Mouse (Mus musculus): ENCODE data around the gene Nfe2l2. TPM values are rescaled to one million over a fixed set of nuclear protein-coding genes. Genes with fewer than 3 reads are reported as not detected.
A peak's percentile ranks its signal among the peaks of the same experiment; 100 is the strongest.

Gene Nfe2l2
- polyA plus RNA-seq, 1 experiment, result 74.1 TPM

DNA sequence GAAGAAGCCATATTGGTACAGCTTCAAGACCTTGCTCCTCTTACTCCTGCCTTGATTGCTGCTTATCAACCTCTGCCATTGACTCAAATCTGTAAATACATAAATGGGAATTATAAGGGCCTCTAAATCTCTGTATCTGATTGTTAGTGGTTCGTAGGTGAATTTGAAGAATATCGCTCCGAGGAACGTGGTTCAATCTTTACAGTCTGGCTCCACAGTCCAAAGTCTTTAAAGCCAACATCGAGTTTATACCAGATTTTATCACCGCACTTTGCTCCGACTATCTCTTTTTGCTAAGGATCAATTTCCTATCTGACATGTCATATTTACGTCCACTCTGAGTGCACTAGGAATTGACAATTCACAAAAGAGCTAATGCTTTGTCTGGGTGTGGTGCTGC is 19.0 kb upstream of the Nfe2l2 start:
- no peak for TF ChIP-seq SRF (IDR thresholded peaks at IDR 0.05; ENCODE audit: control insufficient read depth, insufficient read length, low read depth)
- TF ChIP-seq TCF3 (IDR thresholded peaks at IDR 0.05; ENCODE audit: insufficient read length, low read depth), result no peak
- TF ChIP-seq USF1 (IDR thresholded peaks at IDR 0.05; ENCODE audit: low read depth), result no peak
- no peak for TF ChIP-seq MYOD1 (IDR thresholded peaks at IDR 0.05; ENCODE audit: control insufficient read depth in 1 of 3, insufficient read length in 2 of 3, low read depth in 2 of 3)
- no peak for TF ChIP-seq REST (IDR thresholded peaks at IDR 0.05; ENCODE audit: insufficient read depth, insufficient read length)
- TF ChIP-seq TCF12 (IDR thresholded peaks at IDR 0.05; ENCODE audit: insufficient read depth, poor library complexity, severe bottlenecking), result no peak
- no peak for TF ChIP-seq MAX (IDR thresholded peaks at IDR 0.05; ENCODE audit: low read depth)
- Histone ChIP-seq H3K79me2 (ENCODE audit: control insufficient read depth, insufficient read depth) (no peaks in the 10 kb centered on the region), H3K4me3 (no peak overlapping the region), H3K4me2 (ENCODE audit: low read depth) (no peak overlapping the region), H3K27me3 (ENCODE audit: control insufficient read depth, insufficient read depth, insufficient read length) (no peaks in the 10 kb centered on the region), H3ac (ENCODE audit: control insufficient read depth, insufficient read length) (no peak overlapping the region), H3K36me3 (ENCODE audit: control insufficient read depth, insufficient read depth) (no peaks in the 10 kb centered on the region)

DNA sequence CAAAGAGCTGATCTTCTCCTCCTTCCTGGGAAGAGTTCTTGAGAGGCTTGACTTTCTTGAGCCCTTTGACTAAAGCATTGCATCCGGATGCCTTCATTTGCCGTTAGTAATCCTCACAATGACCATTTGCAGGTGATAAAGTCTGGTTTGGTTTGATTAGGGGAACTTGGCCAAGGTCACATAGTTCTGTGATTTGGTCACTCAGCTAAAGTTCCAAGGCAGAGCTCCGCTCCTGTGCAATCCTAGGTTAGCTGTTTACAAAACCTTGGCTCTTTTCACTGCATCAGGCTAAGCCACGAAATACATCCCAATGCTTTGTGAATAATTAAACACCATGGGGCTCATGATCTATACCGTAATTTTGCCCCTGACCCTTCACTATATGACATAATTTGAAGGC is 18.5 kb upstream of the Nfe2l2 start:
- Histone ChIP-seq H3K4me2 (ENCODE audit: low read depth) (no peak overlapping the region), H3ac (ENCODE audit: control insufficient read depth, insufficient read length) (no peak overlapping the region), H3K36me3 (ENCODE audit: control insufficient read depth, insufficient read depth) (no peaks in the 10 kb centered on the region), H3K27me3 (ENCODE audit: control insufficient read depth, insufficient read depth, insufficient read length) (no peaks in the 10 kb centered on the region), H3K79me2 (ENCODE audit: control insufficient read depth, insufficient read depth) (no peaks in the 10 kb centered on the region), H3K4me3 (no peak overlapping the region)
- TF ChIP-seq POLR2A (IDR thresholded peaks at IDR 0.05; ENCODE audit: insufficient read length, low read depth) (no peak), MAX (IDR thresholded peaks at IDR 0.05; ENCODE audit: low read depth) (no peak), MYOD1 (IDR thresholded peaks at IDR 0.05; ENCODE audit: control insufficient read depth in 1 of 3, insufficient read length in 2 of 3, low read depth in 2 of 3) (no peak), USF1 (IDR thresholded peaks at IDR 0.05; ENCODE audit: low read depth) (no peak), E2F4 (IDR thresholded peaks at IDR 0.05; ENCODE audit: insufficient read depth) (no peak), POLR2AphosphoS2 (IDR thresholded peaks at IDR 0.05; ENCODE audit: insufficient read length, low read depth) (no peak), MYOG (IDR thresholded peaks at IDR 0.05; ENCODE audit: control insufficient read depth in 1 of 3, insufficient read depth in 1 of 3, insufficient read length in 2 of 3, low read depth in 2 of 3) (no peak), TCF3 (IDR thresholded peaks at IDR 0.05; ENCODE audit: insufficient read length, low read depth) (no peak), TCF12 (IDR thresholded peaks at IDR 0.05; ENCODE audit: insufficient read depth, poor library complexity, severe bottlenecking) (no peak), REST (IDR thresholded peaks at IDR 0.05; ENCODE audit: insufficient read depth, insufficient read length) (no peak), SRF (IDR thresholded peaks at IDR 0.05; ENCODE audit: control insufficient read depth, insufficient read length, low read depth) (no peak)

DNA sequence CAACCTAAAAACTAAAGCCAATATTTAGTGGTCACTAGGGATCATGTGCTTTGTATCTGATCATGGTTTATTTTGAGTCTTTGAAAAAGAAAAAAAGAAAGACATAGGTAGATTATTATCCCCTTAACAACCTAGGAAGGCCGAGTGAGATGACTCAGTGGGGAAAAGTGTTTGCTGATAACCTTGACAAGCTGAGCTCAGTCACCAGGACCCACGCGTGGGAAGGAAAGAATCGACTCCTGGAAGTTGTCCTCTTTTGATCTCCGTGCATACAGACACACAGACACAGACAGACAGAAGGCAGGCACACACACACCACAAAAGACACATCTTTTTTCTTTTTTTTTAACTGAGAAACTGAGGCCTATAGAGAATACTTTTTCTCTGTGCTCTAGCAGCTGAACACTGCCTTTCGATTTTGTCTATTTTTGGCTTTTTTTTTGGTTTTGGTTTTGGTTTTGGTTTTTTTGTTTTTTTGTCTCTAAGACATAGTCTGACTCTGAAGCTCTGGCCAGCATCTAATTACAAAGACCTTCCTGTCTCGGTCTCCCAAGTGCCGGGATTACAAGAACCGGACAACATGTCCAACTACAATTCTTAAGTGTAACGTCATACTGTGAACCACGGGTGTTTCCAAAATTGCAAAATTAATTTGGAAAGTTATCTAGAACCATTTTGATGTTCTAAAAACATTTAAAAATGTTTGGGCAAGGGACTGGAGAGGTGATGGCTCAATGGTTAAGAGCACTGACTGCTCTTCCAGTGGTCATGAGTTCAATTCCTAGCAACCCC is 16.0 kb upstream of the Nfe2l2 start:
- TF ChIP-seq REST (IDR thresholded peaks at IDR 0.05; ENCODE audit: insufficient read depth, insufficient read length) (no peak), POLR2A (IDR thresholded peaks at IDR 0.05; ENCODE audit: insufficient read length, low read depth) (no peak), CEBPB (IDR thresholded peaks at IDR 0.05; ENCODE audit: insufficient read depth, poor library complexity, severe bottlenecking) (no peak), MYOG (IDR thresholded peaks at IDR 0.05; ENCODE audit: control insufficient read depth in 1 of 3, insufficient read depth in 1 of 3, insufficient read length in 2 of 3, low read depth in 2 of 3) (no peak), POLR2AphosphoS2 (IDR thresholded peaks at IDR 0.05; ENCODE audit: insufficient read length, low read depth) (no peak), TCF12 (IDR thresholded peaks at IDR 0.05; ENCODE audit: insufficient read depth, poor library complexity, severe bottlenecking) (no peak), E2F4 (IDR thresholded peaks at IDR 0.05; ENCODE audit: insufficient read depth) (no peak), TCF3 (IDR thresholded peaks at IDR 0.05; ENCODE audit: insufficient read length, low read depth) (no peak), MYOD1 (IDR thresholded peaks at IDR 0.05; ENCODE audit: control insufficient read depth in 1 of 3, insufficient read length in 2 of 3, low read depth in 2 of 3) (no peak), SRF (IDR thresholded peaks at IDR 0.05; ENCODE audit: control insufficient read depth, insufficient read length, low read depth) (no peak), USF1 (IDR thresholded peaks at IDR 0.05; ENCODE audit: low read depth) (no peak), MAX (IDR thresholded peaks at IDR 0.05; ENCODE audit: low read depth) (no peak)
- Histone ChIP-seq H3K79me2 (ENCODE audit: control insufficient read depth, insufficient read depth) (no peaks in the 10 kb centered on the region), H3K4me2 (ENCODE audit: low read depth) (peak overlapping the region; percentile 2), H3K27me3 (ENCODE audit: control insufficient read depth, insufficient read depth, insufficient read length) (no peaks in the 10 kb centered on the region), H3K36me3 (ENCODE audit: control insufficient read depth, insufficient read depth) (no peaks in the 10 kb centered on the region), H3ac (ENCODE audit: control insufficient read depth, insufficient read length) (no peak overlapping the region), H3K4me3 (no peak overlapping the region)

DNA sequence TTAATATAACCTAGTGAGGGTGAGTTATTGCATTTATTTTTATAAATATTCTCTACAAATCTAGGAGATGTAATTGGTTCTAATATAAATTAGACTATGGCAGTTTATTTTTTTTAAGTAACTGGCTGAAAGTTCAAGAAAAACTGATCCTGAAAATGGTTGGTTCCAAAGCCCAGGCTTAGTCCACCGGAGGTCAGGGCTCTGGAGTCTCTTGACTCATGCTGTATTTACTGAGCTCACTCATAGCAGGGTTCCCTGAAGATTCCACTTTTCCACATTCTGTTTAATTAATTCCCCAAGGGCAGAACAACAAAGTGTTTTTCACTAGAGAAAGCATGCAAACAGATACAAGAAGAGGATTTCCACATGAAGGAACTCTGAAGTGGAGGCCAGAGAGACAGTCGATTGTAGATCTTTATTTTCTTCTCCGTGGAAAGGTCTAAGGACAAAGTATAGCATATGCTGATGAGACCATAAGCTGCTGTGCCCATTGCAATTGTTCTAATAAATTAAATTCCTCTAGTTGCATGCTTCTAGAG is 15.0 kb upstream of the Nfe2l2 start:
- H3K4me2 ChIP-seq (ENCODE audit: low read depth), result no peak overlapping the region
- TF ChIP-seq CEBPB (IDR thresholded peaks at IDR 0.05; ENCODE audit: insufficient read depth, poor library complexity, severe bottlenecking) (no peak), MYOD1 (IDR thresholded peaks at IDR 0.05; ENCODE audit: control insufficient read depth in 1 of 3, insufficient read length in 2 of 3, low read depth in 2 of 3) (no peak), TCF3 (IDR thresholded peaks at IDR 0.05; ENCODE audit: insufficient read length, low read depth) (no peak), POLR2A (IDR thresholded peaks at IDR 0.05; ENCODE audit: insufficient read length, low read depth) (no peak)

More for the DNA sequence above, 15.0 kb upstream of the Nfe2l2 start:
- Histone ChIP-seq H3K79me2 (ENCODE audit: control insufficient read depth, insufficient read depth) (no peaks in the 10 kb centered on the region), H3K4me3 (no peak overlapping the region), H3ac (ENCODE audit: control insufficient read depth, insufficient read length) (no peak overlapping the region), H3K27me3 (ENCODE audit: control insufficient read depth, insufficient read depth, insufficient read length) (no peaks in the 10 kb centered on the region), H3K36me3 (ENCODE audit: control insufficient read depth, insufficient read depth) (no peaks in the 10 kb centered on the region)
